Mouse (Mus musculus): ENCODE results near the gene Pnn. TPM values are rescaled to one million over a fixed set of nuclear protein-coding genes. Genes with fewer than 3 reads are reported as not detected.
A peak's percentile ranks its signal among the peaks of the same experiment; 100 is the strongest.

Pnn gene
- polyA plus RNA-seq, 2 experiments = 27.3 to 43.8 TPM

GRCm38 (mm10) chr12:59068791-59069190 lies 2.1 kb downstream of the Pnn start:
- peak overlapping the region; percentile 97; the same call in 1 of the 2 replicates for H3K4me2 ChIP-seq (ENCODE audit: low read depth)
- peaks cover 48% of the 10 kb centered on the region for H3K36me3 ChIP-seq (replicated peaks; ENCODE audit: control insufficient read depth, insufficient read depth, low read depth)
- H3K27ac ChIP-seq = no peak overlapping the region
- no peaks in the 10 kb centered on the region for H3K27me3 ChIP-seq (ENCODE audit: control insufficient read depth, insufficient read depth, low read length)
- TF ChIP-seq CTCF (IDR thresholded peaks at IDR 0.05; ENCODE audit: low read depth) (no peak), EP300 (IDR thresholded peaks at IDR 0.05; ENCODE audit: low read depth) (no peak)
- DNase-seq (ENCODE audit: low read depth in 3 of 3, low spot score in 3 of 3) = no peak
- H3K4me3 ChIP-seq (ENCODE audit: insufficient read depth in 1 of 2, low read depth in 2 of 2, low read length in 2 of 2) = no peak overlapping the region
- H3K9ac ChIP-seq (replicated peaks) = no peak overlapping the region
- H3K4me1 ChIP-seq (replicated peaks; ENCODE audit: control insufficient read depth in 2 of 2, insufficient read depth in 2 of 2, low read length in 1 of 2) = peaks cover 5 to 9% of the 10 kb centered on the region in 2 experiments
- no peaks in the 10 kb centered on the region for H3K9me3 ChIP-seq (ENCODE audit: control insufficient read depth, low read length)
- ATAC-seq (ENCODE audit: insufficient read depth) = no peak
- 90% methylated on average over 13 of the region's 13 CpGs for WGBS (ENCODE audit: insufficient replicate concordance)

GRCm38 (mm10) chr12:59072286-59072685 lies 5.6 kb downstream of the Pnn start:
- Histone ChIP-seq H3K4me1 (replicated peaks; ENCODE audit: control insufficient read depth in 2 of 2, insufficient read depth in 2 of 2, low read length in 1 of 2) (no peaks in the 10 kb centered on the region; a peak in 1 of 4 replicates), H3K4me3 (ENCODE audit: insufficient read depth in 1 of 2, low read depth in 2 of 2, low read length in 2 of 2) (no peak overlapping the region), H3K27me3 (ENCODE audit: control insufficient read depth, insufficient read depth, low read length) (no peaks in the 10 kb centered on the region), H3K4me2 (ENCODE audit: low read depth) (no peak overlapping the region), H3K9me3 (ENCODE audit: control insufficient read depth, low read length) (no peaks in the 10 kb centered on the region), H3K9ac (replicated peaks) (no peak overlapping the region), H3K36me3 (replicated peaks; ENCODE audit: control insufficient read depth, insufficient read depth, low read depth) (peaks cover 50% of the 10 kb centered on the region), H3K27ac (no peak overlapping the region)
- DNase-seq (ENCODE audit: low read depth in 3 of 3, low spot score in 3 of 3) = no peak
- 87% methylated on average over 11 of the region's 11 CpGs for WGBS (ENCODE audit: insufficient replicate concordance)
- TF ChIP-seq CTCF (IDR thresholded peaks at IDR 0.05; ENCODE audit: low read depth) (no peak), EP300 (IDR thresholded peaks at IDR 0.05; ENCODE audit: low read depth) (no peak)
- no peak for ATAC-seq (ENCODE audit: insufficient read depth)

- WGBS (ENCODE audit: insufficient replicate concordance) = 80% methylated on average over 3 of the region's 3 CpGs
- H3K9me3 ChIP-seq (ENCODE audit: control insufficient read depth, low read length) = no peaks in the 10 kb centered on the region
- H3K27ac ChIP-seq = no peak overlapping the region
- H3K4me2 ChIP-seq (ENCODE audit: low read depth) = no peak overlapping the region
- no peak for DNase-seq (ENCODE audit: low read depth in 3 of 3, low spot score in 3 of 3)
- no peaks in the 10 kb centered on the region for H3K4me1 ChIP-seq (replicated peaks; ENCODE audit: control insufficient read depth in 2 of 2, insufficient read depth in 2 of 2, low read length in 1 of 2)
- TF ChIP-seq EP300 (IDR thresholded peaks at IDR 0.05; ENCODE audit: low read depth) = no peak
- TF ChIP-seq CTCF (IDR thresholded peaks at IDR 0.05; ENCODE audit: low read depth) = no peak
- H3K36me3 ChIP-seq (replicated peaks; ENCODE audit: control insufficient read depth, insufficient read depth, low read depth) = peaks cover 39% of the 10 kb centered on the region
- no peak overlapping the region for H3K4me3 ChIP-seq (ENCODE audit: insufficient read depth in 1 of 2, low read depth in 2 of 2, low read length in 2 of 2)
- H3K9ac ChIP-seq (replicated peaks) = no peak overlapping the region
- no peaks in the 10 kb centered on the region for H3K27me3 ChIP-seq (ENCODE audit: control insufficient read depth, insufficient read depth, low read length)
- ATAC-seq (ENCODE audit: insufficient read depth) = no peak
These were observed 7.4 kb downstream of the Pnn start for GRCm38 (mm10) chr12:59074052-59074451.

- H3K9ac ChIP-seq (replicated peaks) = no peak overlapping the region
- ATAC-seq (ENCODE audit: insufficient read depth) = no peak
- H3K27me3 ChIP-seq (ENCODE audit: control insufficient read depth, insufficient read depth, low read length) = no peaks in the 10 kb centered on the region
- H3K36me3 ChIP-seq (replicated peaks; ENCODE audit: control insufficient read depth, insufficient read depth, low read depth) = peaks cover 9% of the 10 kb centered on the region
- TF ChIP-seq EP300 (IDR thresholded peaks at IDR 0.05; ENCODE audit: low read depth) (no peak), CTCF (IDR thresholded peaks at IDR 0.05; ENCODE audit: low read depth) (no peak)
- H3K27ac ChIP-seq = no peak overlapping the region
- H3K4me1 ChIP-seq (replicated peaks; ENCODE audit: control insufficient read depth in 2 of 2, insufficient read depth in 2 of 2, low read length in 1 of 2) = no peaks in the 10 kb centered on the region
- no peak overlapping the region for H3K4me2 ChIP-seq (ENCODE audit: low read depth)
- WGBS (ENCODE audit: insufficient replicate concordance) = 78% methylated on average over 3 of the region's 3 CpGs
- no peak overlapping the region for H3K4me3 ChIP-seq (ENCODE audit: insufficient read depth in 1 of 2, low read depth in 2 of 2, low read length in 2 of 2)
- H3K9me3 ChIP-seq (ENCODE audit: control insufficient read depth, low read length) = no peaks in the 10 kb centered on the region
- no peak for DNase-seq (ENCODE audit: low read depth in 3 of 3, low spot score in 3 of 3)
These were observed 10.3 kb downstream of the Pnn start for GRCm38 (mm10) chr12:59076996-59077395.

GRCm38 (mm10) chr12:59077883-59078282 lies 11.2 kb downstream of the Pnn start:
- H3K36me3 ChIP-seq (replicated peaks; ENCODE audit: control insufficient read depth, insufficient read depth, low read depth) = peaks cover 2% of the 10 kb centered on the region; the same call in 1 of the 2 replicates
- no peak overlapping the region for H3K4me3 ChIP-seq (ENCODE audit: insufficient read depth in 1 of 2, low read depth in 2 of 2, low read length in 2 of 2)
- no peak for TF ChIP-seq EP300 (IDR thresholded peaks at IDR 0.05; ENCODE audit: low read depth)
- no peak for TF ChIP-seq CTCF (IDR thresholded peaks at IDR 0.05; ENCODE audit: low read depth)
- ATAC-seq (ENCODE audit: insufficient read depth) (no peak), DNase-seq (ENCODE audit: low read depth in 3 of 3, low spot score in 3 of 3) (no peak)
- H3K4me2 ChIP-seq (ENCODE audit: low read depth) = no peak overlapping the region
- no peaks in the 10 kb centered on the region for H3K4me1 ChIP-seq (replicated peaks; ENCODE audit: control insufficient read depth in 2 of 2, insufficient read depth in 2 of 2, low read length in 1 of 2)
- 91% methylated on average over 3 of the region's 3 CpGs for WGBS (ENCODE audit: insufficient replicate concordance)
- no peaks in the 10 kb centered on the region for H3K27me3 ChIP-seq (ENCODE audit: control insufficient read depth, insufficient read depth, low read length)
- no peak overlapping the region for H3K9ac ChIP-seq (replicated peaks)
- no peaks in the 10 kb centered on the region for H3K9me3 ChIP-seq (ENCODE audit: control insufficient read depth, low read length)
- no peak overlapping the region for H3K27ac ChIP-seq
